Mouse (Mus musculus): ENCODE data around the gene Olfr1382. TPM values are rescaled to one million over a fixed set of nuclear protein-coding genes. Genes with fewer than 3 reads are reported as not detected.

The Olfr1382 gene
- not detected in 2 replicates for polyA plus RNA-seq (2012; rRNA removed)

GRCm38 (mm10) chr11:49527947-49528346, at the start of gene Olfr1382:
Gene Olfr1382, plus strand, starts transcription at chr11:49528247.

GRCm38 (mm10) chr11:49488770-49489169, 39.3 kb upstream of the Olfr1382 start, which contains the start of gene Olfr1385:
Gene Olfr1385, plus strand, starts transcription at chr11:49489070.

GRCm38 (mm10) chr11:49519348-49519747, 8.7 kb upstream of the Olfr1382 start, which contains the start of gene Olfr1383:
Gene Olfr1383, plus strand, starts transcription at chr11:49519648.

GRCm38 (mm10) chr11:49543149-49543548, 15.1 kb downstream of the Olfr1382 start, which contains the start of gene Olfr1381:
Gene Olfr1381, plus strand, starts transcription at chr11:49543449.

GRCm38 (mm10) chr11:49556578-49556977, 28.5 kb downstream of the Olfr1382 start, which contains the start of gene Olfr1380:
Gene Olfr1380, plus strand, starts transcription at chr11:49556878.

Other genes with a start within 250 kb of the Olfr1382 start
- gene Olfr1393, start 249.9 kb upstream of the Olfr1382 start, polyA plus RNA-seq (2012; rRNA removed) = 0.10 and 0.14 TPM in 2 replicates
- 0.02 TPM in 2 replicates for gene Olfr1392, start 243.0 kb upstream of the Olfr1382 start, polyA plus RNA-seq (2012; rRNA removed)
- not detected in 2 replicates for gene Olfr10, start 223.5 kb upstream of the Olfr1382 start, polyA plus RNA-seq (2012; rRNA removed)
- gene Olfr1391, start 205.5 kb upstream of the Olfr1382 start, polyA plus RNA-seq (2012; rRNA removed) = not detected in 2 replicates
- gene Olfr1390, start 193.1 kb upstream of the Olfr1382 start, polyA plus RNA-seq (2012; rRNA removed) = not detected in 2 replicates
- gene Olfr1389, start 105.2 kb upstream of the Olfr1382 start, polyA plus RNA-seq (2012; rRNA removed) = not detected in 2 replicates
- gene Olfr1388, start 91.6 kb upstream of the Olfr1382 start, polyA plus RNA-seq (2012; rRNA removed) = 0.05 and 0.06 TPM in 2 replicates
- not detected in 2 replicates for gene Olfr1387, start 72.9 kb upstream of the Olfr1382 start, polyA plus RNA-seq (2012; rRNA removed)
- not detected in 2 replicates for gene Olfr1386, start 63.2 kb upstream of the Olfr1382 start, polyA plus RNA-seq (2012; rRNA removed)
- not detected in 2 replicates for gene Olfr1385, start 39.2 kb upstream of the Olfr1382 start, polyA plus RNA-seq (2012; rRNA removed)
- not detected in 2 replicates for gene Olfr1384, start 21.5 kb upstream of the Olfr1382 start, polyA plus RNA-seq (2012; rRNA removed)
- gene Olfr1383, start 8.6 kb upstream of the Olfr1382 start, polyA plus RNA-seq (2012; rRNA removed) = not detected in 2 replicates
- gene Olfr1381, start 15.2 kb downstream of the Olfr1382 start, polyA plus RNA-seq (2012; rRNA removed) = not detected in 2 replicates
- gene Olfr1380, start 28.6 kb downstream of the Olfr1382 start, polyA plus RNA-seq (2012; rRNA removed) = not detected in 2 replicates
- 3.6 and 4.3 TPM in 2 replicates for gene Flt4, start 81.0 kb downstream of the Olfr1382 start, polyA plus RNA-seq (2012; rRNA removed)
- gene Scgb3a1, start 135.4 kb downstream of the Olfr1382 start, polyA plus RNA-seq (2012; rRNA removed) = 0.09 and 0.10 TPM in 2 replicates
- gene Cnot6, start 184.5 kb downstream of the Olfr1382 start, polyA plus RNA-seq (2012; rRNA removed) = 14.4 and 14.9 TPM in 2 replicates